Mouse (Mus musculus): Measurements from ENCODE around the gene Gm11027.

GRCm38 (mm10) chr12:116236658-116237057 lies 38.5 kb upstream of the Gm11027 start:
- TF ChIP-seq CTCF (IDR thresholded peaks at IDR 0.05; ENCODE audit: borderline replicate concordance, insufficient read depth, low read length): no peak
- no peak for TF ChIP-seq POLR2A (IDR thresholded peaks at IDR 0.05; ENCODE audit: low read depth, low read length)
